Mouse (Mus musculus) right cerebral cortex, postnatal 36 days (tissue): ENCODE results near the gene Pakap.

ENCODE experiments used
- DNase-seq, 2 experiments: peaks; one replicate each; pipeline ENCODE4 v3.0.0; 2022; ENCODE audit warnings: low spot score in 2 of 2, mixed read lengths in 1 of 2

Gene Pakap

DNA sequence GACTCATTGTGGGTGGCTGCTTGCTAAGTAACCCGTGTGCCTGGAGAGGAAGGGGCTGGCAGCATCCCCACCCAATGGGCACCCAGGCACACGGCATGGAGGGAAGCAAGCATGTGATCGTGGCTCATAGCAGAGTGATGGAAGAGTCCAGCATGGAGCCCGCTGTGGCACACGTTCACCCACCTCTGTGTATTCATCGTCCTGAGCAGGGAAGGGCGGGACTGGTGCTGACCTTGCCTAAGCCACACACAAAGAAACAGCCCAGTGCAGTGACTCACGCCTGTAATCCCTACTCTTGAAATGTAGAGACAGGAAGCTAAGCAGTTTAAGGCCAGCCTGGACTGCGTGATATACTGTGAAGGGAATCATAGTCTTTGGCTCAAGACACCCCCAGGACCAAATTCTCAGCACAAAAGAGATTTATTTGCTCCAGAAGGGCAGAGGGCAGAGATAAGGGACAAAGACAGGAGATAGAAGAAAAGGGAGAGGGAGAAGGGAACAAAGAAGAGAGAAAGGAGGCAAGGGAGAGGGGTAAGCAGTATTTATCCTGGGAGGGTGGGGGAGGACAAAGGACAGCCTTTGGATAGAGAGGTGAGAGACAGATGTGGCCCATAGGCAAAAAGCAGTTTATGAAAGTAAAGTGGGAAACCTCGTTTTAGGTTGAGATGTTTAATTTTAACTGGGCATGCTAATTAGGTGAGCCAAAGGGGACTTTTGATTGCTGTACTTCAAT is 230.5 kb downstream of the Pakap start:
- DNase-seq = no peak

DNA sequence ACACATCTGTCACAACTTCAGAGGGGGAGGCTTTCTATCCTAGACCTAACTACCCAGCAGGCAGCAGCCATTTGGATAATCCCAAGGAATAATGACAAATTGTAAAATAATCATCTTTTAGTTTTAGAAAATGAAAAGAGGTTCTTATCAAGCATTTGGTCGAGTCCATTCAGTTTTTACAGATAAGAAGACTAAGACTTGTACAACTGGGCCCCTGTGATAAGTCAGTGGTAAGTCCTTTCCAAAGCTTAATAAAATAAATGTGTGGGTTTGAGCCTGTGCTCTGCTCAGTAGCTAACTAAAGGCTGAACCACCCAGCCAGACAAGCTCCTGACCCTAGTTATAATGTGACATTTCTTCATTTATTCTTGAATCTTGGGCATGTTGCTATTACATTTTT is 231.3 kb downstream of the Pakap start:
- DNase-seq = no peak

DNA sequence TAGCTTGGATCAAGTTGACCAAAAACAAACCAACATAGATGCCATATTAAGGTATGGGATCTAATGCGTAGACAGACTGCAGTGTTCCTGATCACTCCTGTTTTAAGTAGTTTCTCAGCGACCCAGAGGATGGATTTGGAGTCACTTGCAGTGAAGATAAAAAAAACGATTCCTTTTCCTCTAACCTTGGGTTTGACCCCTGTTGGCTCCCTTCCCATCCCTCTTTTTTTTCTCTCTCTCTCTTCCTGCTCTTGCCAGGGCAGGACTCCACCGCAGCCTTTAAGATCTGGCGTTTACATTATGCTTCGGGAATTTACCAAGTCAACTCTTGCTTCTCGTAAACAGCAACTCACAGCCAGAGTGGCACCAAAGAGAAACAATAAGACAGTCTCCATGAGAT is 233.3 kb downstream of the Pakap start:
- DNase-seq = no peak

DNA sequence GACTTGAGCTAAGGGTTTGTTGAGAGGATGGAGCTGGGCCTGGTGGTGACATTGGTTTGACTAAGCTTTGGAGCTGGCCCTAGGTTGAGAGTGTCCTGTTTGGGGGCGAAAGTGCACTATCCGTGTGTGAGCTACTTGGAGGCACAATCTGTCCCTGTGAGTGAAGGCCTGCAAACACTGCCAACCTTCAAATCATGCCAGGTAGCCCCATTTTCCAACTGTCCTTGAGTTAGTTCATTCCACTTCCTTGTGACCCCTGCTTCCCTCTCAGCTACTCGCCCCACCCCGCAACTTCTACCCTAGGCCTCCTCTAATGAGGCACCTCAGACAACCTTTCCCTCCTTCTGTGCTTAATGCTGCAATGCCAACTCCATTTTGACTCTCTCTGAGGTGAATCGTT is 234.0 kb downstream of the Pakap start:
- DNase-seq = no peak

DNA sequence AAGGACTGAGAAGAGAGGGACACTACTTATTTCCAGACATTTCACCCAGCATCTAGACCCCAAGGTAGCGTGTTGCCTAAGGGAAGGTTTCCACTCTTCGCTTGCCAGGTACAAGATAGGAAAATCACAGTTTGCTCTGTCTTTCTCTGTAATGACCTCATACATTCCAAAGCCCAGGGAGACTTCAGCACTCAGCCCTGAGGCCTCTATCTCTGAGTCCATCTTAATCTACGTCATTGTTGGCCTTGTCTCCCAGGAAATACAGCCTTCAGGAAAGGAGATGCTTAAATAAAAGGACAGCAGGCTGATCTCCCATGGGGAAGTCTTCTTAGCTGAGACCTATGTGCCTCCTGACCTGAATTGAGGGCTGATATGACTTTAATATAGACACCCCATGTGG is 234.4 kb downstream of the Pakap start:
- DNase-seq = no peak

DNA sequence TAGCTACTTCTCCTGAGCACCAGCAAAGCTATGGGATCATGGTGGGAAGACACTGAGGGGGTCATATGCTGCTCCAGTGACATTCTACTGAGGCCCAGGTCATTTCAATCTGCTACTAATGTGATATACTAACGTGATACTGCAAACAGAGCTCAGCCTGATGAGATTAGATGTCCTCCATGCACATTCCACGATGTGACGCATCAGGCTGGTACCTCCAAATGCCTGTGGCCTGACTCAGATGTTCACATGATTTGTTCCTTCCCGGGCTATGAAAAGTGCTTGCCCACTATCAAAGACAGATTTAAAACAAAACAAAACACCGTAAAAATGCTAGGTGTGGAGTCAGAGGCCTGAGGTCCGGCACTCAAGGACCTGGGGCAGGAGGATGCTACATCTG is 236.9 kb downstream of the Pakap start:
- DNase-seq = no peak

DNA sequence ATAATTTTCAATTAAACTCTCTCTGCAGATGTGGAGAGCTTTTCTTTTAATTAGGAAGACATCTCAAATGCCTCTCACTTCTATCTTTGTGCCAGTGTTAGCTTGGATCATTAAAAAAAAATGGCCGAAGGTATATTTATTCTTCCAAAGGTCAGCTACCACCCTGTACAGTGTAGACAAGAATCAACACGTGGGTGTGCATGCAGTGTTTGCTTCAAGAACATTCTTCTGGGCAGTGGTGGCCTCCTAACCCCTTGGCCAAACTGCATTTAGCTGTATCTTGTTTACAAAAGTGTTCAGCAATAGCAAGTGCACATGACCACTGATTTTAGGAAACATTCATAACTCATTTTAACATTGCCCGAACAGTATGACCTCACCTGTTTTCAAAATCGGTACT is 241.5 kb downstream of the Pakap start:
- DNase-seq = no peak

DNA sequence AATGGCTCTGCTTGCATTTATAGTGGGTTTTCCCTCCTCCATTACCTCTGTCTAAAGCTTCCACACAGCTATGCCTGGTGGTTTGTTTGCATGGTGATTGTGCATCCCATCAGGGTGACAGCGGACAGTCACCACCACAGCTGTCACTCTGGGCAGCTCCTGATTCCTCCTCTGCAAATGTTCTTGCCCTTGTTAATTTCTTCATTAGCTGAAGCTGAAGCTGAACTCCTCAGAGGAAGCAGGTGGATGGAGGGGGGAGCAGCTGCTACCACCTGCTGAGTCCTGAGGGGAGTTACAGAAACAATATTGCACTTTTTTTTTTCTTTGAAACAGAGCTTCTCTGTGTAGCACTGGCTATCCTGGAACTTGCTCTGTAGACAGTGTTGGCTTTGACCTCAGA is 244.1 kb downstream of the Pakap start:
- DNase-seq = no peak

DNA sequence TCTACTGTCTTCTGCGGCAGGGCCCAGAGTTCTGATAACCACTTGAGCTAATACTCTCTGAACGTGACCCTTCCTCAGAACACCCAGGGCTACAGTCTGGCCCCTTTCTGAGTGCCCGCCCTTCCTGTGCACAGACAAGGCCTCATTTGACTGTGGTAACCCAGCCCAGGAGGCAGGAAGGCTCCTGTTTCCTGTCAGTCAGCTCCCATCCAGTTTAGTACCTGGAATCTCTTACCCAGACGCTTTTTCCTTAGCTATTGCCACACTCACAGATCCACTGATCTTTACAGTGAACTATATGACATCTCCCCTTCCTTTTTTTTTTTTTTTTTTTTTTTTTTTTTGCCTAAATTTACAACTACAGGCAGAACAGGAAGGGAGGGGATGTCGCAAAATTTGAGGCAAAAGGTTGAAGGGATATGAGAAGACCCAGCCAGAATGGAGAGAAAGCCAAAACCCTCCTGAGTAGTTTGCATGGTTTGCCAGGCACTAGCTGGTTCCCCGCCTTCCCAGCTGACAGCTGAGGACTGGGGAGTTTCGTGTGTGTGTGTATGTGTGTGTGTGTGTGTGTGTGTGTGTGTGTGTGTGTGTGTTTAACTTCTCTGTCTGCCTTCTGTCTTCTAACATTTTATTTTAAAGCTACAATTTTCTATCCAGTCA is 245.1 kb downstream of the Pakap start:
- DNase-seq = no peak

DNA sequence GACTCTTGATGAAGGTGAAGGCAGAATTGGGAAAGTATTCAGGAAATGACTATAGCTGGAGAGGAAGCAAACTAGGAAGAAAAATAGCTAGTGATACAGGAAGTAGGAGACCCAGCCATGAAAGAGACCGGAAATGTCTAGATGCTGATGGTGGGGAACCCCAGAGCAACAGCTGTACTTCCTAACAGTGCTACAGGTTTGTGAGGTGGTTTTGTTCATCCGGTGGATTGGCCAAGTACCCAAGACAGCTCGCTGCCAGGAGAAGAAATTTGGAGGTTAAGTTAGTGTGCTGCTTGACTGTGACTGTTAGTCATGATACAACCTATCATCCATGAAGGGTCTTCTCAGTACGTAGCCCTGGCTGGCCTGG is 245.6 kb downstream of the Pakap start:
- DNase-seq = no peak

DNA sequence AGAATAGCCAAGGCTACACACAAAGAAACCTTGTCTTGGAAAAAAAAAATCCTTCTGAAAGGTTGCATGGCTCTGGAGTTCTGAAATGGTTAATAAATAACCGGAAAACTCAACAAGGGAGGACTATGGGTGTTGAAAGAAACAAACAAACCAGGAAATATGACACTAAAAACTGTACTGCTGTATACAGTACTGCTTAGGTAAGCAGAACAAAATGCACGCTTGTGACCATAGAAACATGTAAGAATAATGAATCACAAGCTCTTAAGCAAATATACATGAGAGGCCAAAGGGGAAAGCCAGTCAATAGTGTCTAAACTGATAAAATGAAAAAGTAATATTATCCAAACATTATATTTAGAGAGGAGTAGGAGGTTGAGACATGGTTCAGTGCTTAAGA is 247.4 kb downstream of the Pakap start:
- no peak for DNase-seq

DNA sequence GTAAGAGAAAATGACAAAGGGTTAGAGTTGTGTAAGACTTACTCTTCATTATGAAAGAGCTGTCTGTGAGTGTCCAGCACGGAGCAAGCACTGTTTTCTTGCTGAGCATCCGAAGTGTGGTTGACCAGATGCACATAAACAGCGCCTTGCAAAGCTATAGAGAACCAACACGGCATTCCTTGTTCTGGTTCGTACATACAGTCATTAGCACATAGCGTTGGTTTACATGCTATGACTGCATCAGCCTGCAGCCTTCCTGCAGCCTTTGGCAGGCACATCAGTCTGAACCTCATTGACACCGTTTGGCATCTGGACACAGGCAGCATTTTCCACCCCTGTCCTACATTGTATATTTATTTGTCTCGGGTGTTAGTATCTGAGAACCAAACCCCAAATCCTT is 248.2 kb downstream of the Pakap start:
- no peak for DNase-seq

DNA sequence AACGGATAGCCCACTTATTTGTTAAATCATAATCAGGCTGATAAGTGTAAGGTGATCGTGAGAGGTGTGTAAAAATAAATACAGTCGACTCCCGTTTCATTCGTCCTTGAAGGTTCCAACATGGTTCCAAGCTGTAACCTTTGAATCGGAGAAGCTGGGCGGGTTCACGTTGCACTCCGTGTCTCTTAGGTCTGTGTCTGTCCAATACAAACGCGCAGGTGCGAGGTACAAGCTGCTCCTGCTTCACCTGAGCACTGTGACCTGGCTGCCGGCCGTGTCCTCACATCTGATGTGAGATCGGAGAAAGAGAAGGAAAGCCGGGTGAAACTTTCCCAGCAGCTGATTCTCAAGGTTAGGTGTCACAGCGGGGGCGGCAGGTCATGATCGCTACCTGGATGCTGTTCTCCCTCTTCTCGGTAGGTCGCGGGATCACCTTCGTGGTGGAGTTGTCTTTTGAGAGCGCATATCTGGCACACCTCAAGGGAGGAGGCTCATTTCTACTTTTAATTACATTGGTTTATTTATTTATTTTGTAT is 252.9 kb downstream of the Pakap start:
- no peak for DNase-seq

DNA sequence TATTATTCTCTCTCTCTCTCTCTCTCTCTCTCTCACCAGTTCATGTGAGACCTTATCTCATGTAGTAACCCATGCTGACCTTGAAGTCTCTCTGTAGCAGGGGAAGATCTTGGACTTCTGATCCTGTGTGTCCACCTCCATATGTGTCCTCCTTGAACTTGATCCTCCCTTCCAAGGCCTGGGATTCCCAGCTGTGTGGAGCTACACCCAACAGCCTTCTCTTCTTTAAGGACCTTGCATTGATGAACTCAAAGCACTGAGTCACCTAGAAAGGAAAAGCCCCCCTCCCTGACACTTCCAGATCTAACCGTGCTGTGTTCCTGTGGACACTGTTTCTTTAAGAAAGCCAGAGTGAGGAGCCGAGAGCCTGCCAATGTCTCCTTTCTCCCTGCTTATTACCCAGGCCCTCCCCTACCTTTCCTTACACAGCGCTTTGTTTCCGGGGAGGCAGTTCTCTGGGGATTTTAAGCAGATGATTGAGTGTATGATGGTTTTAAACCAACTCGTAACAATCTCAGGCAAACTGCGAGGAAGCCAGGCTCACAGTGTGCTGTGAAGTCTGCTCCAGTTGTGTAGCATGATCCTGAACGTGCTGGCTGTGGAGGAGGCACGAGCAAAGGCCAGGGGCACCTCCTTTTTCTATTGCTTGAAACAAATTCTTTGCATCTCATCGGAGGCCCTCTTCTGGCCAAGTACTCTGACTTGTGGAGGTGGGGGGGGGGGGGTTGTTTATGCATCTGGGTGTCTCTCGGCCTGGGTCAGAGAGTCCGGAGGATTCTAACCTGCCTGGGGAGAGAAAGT is 253.8 kb downstream of the Pakap start:
- DNase-seq = no peak

DNA sequence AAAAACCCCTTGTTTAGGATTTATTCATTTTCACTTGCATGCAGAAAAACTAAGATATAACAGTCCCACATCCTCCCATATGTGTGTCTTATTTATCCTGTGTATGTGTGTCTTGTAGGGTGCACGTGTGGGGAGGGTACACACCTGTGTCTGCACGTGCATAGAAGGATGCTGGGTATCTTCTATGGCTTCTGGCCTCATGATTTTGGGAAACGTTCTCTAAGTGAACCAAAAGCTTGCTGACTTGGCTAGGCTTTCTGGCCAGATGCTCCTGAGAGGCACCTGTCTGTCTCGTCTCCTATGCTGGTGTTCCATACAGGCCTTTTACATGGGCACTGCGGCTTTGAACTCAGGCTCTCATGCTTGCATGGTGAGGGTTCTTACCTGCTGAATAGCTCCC is 254.7 kb downstream of the Pakap start:
- no peak for DNase-seq

DNA sequence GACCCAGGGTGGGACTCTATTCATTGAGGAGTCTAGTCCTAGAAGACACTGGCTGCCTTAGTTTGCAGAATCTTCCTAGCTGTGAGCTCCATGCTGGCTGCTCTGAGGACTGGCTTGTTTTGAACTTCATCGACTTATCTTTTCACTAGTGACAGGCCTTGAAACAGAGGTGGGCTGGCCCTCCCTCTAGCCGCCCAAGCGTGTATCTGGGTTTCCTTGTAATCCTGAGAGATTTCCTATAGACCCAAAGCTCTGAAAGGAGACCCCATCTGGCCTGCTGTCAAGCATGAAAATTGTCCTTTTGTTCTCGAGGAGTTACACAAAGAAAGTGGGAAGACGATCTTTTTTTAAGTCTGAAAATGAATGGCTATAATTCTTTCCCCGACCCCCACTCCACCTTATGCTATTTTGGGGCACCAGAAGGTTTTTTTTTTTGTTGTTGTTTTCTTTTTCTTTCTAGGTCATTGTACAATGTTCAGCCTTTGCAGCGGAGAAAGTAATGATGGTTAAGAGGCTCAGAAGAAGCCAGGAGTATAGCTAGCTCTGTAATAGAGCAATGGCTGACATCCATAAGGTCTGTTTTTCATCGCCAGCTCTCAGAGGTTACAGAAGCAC is 256.8 kb downstream of the Pakap start:
- DNase-seq = no peak

DNA sequence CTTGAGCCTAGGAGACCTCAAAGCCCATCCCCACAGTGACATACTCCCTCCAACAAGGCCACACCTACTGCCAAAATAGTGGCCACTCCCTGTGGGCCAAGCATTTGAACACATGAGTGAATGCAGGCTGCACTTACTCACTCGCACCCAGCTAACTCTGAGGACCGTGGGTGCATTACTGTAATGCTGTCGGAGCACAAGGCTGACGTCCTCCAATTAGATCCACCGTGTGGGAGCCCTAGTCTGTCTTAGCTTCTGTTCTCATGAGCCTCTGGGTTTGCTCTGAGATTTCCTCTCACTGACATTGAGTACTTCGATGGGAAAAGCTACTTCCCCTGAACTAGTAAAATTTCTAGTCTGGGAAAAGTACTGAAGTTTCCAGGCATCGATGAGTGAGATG is 258.3 kb downstream of the Pakap start:
- DNase-seq = no peak

DNA sequence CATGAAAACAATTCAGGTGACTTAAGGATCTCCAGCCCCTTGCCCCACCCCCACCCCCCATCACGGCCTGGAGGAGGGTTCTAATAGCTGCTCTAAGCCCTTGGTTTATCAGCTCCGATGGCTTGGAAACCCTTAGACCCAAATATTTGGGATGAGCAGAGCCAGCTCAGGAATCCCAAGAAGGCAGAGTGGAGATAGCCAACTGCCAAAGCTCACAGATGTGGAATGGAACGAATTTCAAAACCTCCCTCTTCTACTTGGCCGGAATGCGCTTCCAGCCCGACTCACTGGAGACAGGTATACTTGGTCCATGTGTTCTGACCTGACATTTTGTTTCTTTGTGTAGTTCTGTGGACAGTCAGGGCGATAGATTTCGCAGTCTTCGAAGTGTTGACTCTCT is 261.2 kb downstream of the Pakap start:
- DNase-seq = no peak

DNA sequence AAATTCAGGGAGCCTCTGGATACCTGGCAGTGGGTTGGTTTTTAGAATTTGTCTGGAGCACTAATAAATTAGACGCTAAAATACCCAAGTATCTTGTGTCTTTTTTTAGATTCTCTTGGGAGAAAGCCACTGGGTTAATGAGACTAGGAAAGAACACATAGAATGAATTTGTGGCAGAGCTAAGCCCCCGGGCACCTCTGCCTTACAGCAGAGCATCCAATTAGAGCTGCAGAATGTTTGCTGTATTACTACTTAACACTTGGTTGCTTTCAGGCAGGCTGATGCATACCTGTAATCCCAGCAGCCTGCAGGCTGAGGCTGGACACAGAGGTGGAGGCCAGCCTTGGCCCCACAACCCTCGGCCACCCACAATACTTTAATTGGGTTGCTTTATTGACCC is 261.8 kb downstream of the Pakap start:
- no peak for DNase-seq

DNA sequence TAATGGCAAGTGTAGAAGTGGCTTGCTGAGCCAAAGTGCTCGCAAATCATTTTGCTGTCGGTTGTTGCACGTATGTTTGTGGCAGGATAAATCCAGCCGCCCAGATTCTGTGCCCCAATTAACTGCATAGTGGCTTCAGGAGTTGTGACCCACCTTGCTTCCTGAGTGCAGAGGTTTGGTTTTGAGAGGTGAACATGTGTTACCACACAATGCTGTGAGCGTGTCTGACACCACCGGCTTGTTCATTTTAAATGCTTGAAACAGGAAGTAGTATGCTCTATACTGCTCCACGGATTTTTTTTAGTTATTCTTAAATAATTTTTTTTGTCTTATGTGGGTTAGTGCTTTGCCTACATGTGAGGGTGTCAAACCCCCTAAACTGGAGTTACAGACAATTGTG is 264.3 kb downstream of the Pakap start:
- no peak for DNase-seq

DNA sequence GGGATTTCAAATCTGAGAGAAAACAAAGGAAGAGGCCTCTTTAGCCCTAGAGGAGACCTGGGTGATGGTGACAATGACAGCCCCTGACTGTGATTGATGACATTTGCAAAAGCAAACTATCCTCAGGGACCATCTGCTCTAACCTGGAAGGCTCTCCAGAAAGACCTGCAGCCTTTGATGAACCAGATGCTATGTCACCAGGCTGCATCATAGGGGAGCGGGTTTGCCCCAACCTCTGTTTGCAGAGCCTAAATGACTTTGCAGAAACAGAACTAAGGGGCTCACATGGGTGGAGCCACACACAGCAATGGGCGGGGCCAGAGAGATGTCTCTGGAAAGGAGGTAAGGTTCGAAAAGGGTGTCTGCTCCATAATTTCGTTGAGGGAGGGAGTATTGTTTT is 265.1 kb downstream of the Pakap start:
- DNase-seq = no peak

DNA sequence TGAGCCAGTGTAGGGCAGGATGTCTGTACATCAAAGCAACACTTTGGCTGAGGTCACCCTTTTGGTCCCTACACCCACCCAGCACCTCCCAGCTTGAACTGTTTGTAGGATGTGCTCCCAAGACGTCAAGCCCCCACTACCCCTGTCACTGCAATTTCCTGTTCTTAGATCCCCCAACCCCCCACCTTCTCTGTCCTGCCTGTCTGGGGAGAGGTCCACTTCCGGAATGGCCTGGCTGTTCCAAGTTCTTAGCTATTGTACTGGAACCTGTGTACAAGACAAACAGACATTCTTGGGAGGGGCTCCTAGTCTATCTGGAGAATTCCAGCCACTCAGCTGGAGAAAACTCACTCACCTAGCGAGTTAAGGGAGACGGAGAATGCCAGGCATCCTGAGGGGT is 266.2 kb downstream of the Pakap start:
- DNase-seq = no peak
